Mouse (Mus musculus): ENCODE measurements at regions not wholly inside any gene's neighbourhood (a gene's known extent, or its start where the extent isn't known, plus 50 kb on each side); places are given as distances from the start of the nearest gene placed in this dataset.

GRCm38 (mm10) chr7:115333046-115333577 is 589.6 kb downstream of the Insc start (continued):
- TF ChIP-seq EP300 (IDR thresholded peaks at IDR 0.05; ENCODE audit: low read length) (no peak), SIN3A (IDR thresholded peaks at IDR 0.05; ENCODE audit: low read length) (no peak)

- dilution Hi-C loops (cut with MboI; ENCODE audit: extremely low pct_ligation_motif_present, extremely low pct_unique_long_range_greater_than_20kb, low sequenced_read_pairs), result no loop called here
Measured at GRCm38 (mm10) chr7:115335051-115335450, 591.6 kb downstream of the Insc start.

GRCm38 (mm10) chr7:115340155-115340554 is 596.7 kb downstream of the Insc start:
- in situ Hi-C loops (cut with MboI; ENCODE audit: low pct_ligation_motif_present, low pct_unique_long_range_greater_than_20kb, low sequenced_read_pairs), result no loop called here
- Histone ChIP-seq H3K4me3 (replicated peaks in 1 of 3; ENCODE audit: low read depth in 2 of 3, low read length in 2 of 3, poor library complexity in 1 of 3) (no peak overlapping the region), H3K4me2 (ENCODE audit: insufficient read depth, low read depth, poor library complexity, severe bottlenecking) (no peak overlapping the region), H3K9me3 (replicated peaks; ENCODE audit: low read length) (peaks cover 6% of the 10 kb centered on the region), H3K27ac (ENCODE audit: insufficient read depth, low read depth) (no peak overlapping the region), H3K9ac (ENCODE audit: insufficient read depth, low read depth) (no peak overlapping the region), H3K79me2 (replicated peaks; ENCODE audit: control insufficient read depth, extremely low read depth, insufficient read depth, poor library complexity, severe bottlenecking) (no peaks in the 10 kb centered on the region), H3K4me1 (ENCODE audit: control insufficient read depth in 1 of 2, insufficient read depth in 2 of 2) (no peaks in the 10 kb centered on the region), H3K27me3 (replicated peaks) (no peaks in the 10 kb centered on the region), H3K36me3 (replicated peaks in 1 of 2; ENCODE audit: control insufficient read depth in 1 of 2, insufficient read depth in 1 of 2, low read length in 1 of 2) (no peaks in the 10 kb centered on the region)
- no peak for DNase-seq (ENCODE audit: extremely low read depth)
- dilution Hi-C loops (cut with MboI; ENCODE audit: extremely low pct_ligation_motif_present, extremely low pct_unique_long_range_greater_than_20kb, low sequenced_read_pairs), result no loop called here
- TF ChIP-seq SMC3 (IDR thresholded peaks at IDR 0.05; ENCODE audit: low read depth, low read length) (no peak), MXI1 (IDR thresholded peaks at IDR 0.05; ENCODE audit: low read depth, low read length) (no peak)

More at GRCm38 (mm10) chr7:115335051-115335450, 591.6 kb downstream of the Insc start:
- no peak for DNase-seq (ENCODE audit: extremely low read depth)
- no peak overlapping the region for H3K9ac ChIP-seq (ENCODE audit: insufficient read depth, low read depth)
- no peaks in the 10 kb centered on the region for H3K27me3 ChIP-seq (replicated peaks)
- TF ChIP-seq IRF4 (IDR thresholded peaks at IDR 0.05; ENCODE audit: low read depth, low read length), result no peak
- no peak for TF ChIP-seq MXI1 (IDR thresholded peaks at IDR 0.05; ENCODE audit: low read depth, low read length)
- H3K4me2 ChIP-seq (ENCODE audit: insufficient read depth, low read depth, poor library complexity, severe bottlenecking), result no peak overlapping the region
- H3K4me1 ChIP-seq (ENCODE audit: control insufficient read depth in 1 of 2, insufficient read depth in 2 of 2), result peaks cover 0 to 11% of the 10 kb centered on the region in 2 experiments; a peak in 2 of 4 replicates
- no peak overlapping the region for H3K27ac ChIP-seq (ENCODE audit: insufficient read depth, low read depth)
- no peak overlapping the region for H3K4me3 ChIP-seq (replicated peaks in 1 of 3; ENCODE audit: low read depth in 2 of 3, low read length in 2 of 3, poor library complexity in 1 of 3)
- H3K79me2 ChIP-seq (replicated peaks; ENCODE audit: control insufficient read depth, extremely low read depth, insufficient read depth, poor library complexity, severe bottlenecking), result no peaks in the 10 kb centered on the region
- H3K9me3 ChIP-seq (replicated peaks; ENCODE audit: low read length), result peaks cover 6% of the 10 kb centered on the region
- H3K36me3 ChIP-seq (replicated peaks in 1 of 2; ENCODE audit: control insufficient read depth in 1 of 2, insufficient read depth in 1 of 2, low read length in 1 of 2), result no peaks in the 10 kb centered on the region
- in situ Hi-C loops (cut with MboI; ENCODE audit: low pct_ligation_motif_present, low pct_unique_long_range_greater_than_20kb, low sequenced_read_pairs), result no loop called here

DNA sequence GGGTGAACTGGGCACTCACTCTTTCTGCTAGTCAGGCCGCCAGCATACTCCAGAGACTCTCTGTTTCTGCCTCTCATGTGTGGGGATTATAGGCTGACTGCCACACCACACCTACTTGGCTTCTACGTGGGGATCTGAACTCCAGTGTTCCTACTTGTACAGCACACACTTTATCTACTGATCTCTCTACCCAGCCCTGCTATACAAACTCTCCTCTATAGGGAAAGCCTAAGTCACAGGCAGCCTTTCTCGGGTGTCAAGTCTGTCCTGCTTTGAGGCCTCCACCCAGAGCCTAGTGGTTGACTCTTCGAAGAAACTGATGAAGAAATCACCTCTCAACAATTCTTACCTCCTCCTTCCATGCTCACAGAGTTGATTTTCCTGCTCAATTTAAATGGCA is 597.5 kb downstream of the Insc start:
- dilution Hi-C loops (cut with MboI; ENCODE audit: extremely low pct_ligation_motif_present, extremely low pct_unique_long_range_greater_than_20kb, low sequenced_read_pairs), result no loop called here
- H3K4me3 ChIP-seq (replicated peaks in 1 of 3; ENCODE audit: low read depth in 2 of 3, low read length in 2 of 3, poor library complexity in 1 of 3), result no peak overlapping the region
- no peaks in the 10 kb centered on the region for H3K36me3 ChIP-seq (replicated peaks in 1 of 2; ENCODE audit: control insufficient read depth in 1 of 2, insufficient read depth in 1 of 2, low read length in 1 of 2)
- no peaks in the 10 kb centered on the region for H3K27me3 ChIP-seq (replicated peaks)
- no peak overlapping the region for H3K9ac ChIP-seq (ENCODE audit: insufficient read depth, low read depth)
- H3K4me2 ChIP-seq (ENCODE audit: insufficient read depth, low read depth, poor library complexity, severe bottlenecking), result no peak overlapping the region
- no peaks in the 10 kb centered on the region for H3K4me1 ChIP-seq (ENCODE audit: control insufficient read depth in 1 of 2, insufficient read depth in 2 of 2)
- H3K79me2 ChIP-seq (replicated peaks; ENCODE audit: control insufficient read depth, extremely low read depth, insufficient read depth, poor library complexity, severe bottlenecking), result no peaks in the 10 kb centered on the region
- no peak for TF ChIP-seq RAD21 (IDR thresholded peaks at IDR 0.05; ENCODE audit: low read depth, low read length)
- no peak for TF ChIP-seq RCOR1 (conservative IDR thresholded peaks at IDR 0.05; ENCODE audit: low read depth, low read length)
- TF ChIP-seq KAT2A (IDR thresholded peaks at IDR 0.05; ENCODE audit: insufficient replicate concordance, low read length), result no peak
- TF ChIP-seq TBP (conservative IDR thresholded peaks at IDR 0.05; ENCODE audit: low read depth, low read length), result no peak
- H3K9me3 ChIP-seq (replicated peaks; ENCODE audit: low read length), result peaks cover 6% of the 10 kb centered on the region
- no peak for DNase-seq (ENCODE audit: extremely low read depth)
- H3K27ac ChIP-seq (ENCODE audit: insufficient read depth, low read depth), result no peak overlapping the region
- in situ Hi-C loops (cut with MboI; ENCODE audit: low pct_ligation_motif_present, low pct_unique_long_range_greater_than_20kb, low sequenced_read_pairs), result no loop called here

All from CH12.LX (cell line).